Mouse (Mus musculus): ENCODE results near the gene Clec3b. TPM values are rescaled to one million over a fixed set of nuclear protein-coding genes. Genes with fewer than 3 reads are reported as not detected.

Gene Clec3b
- total and polyA plus RNA-seq, 2 experiments from 2014 or later: 3.8 to 6.9 TPM

GRCm38 (mm10) chr9:123206526-123206925 lies 55.8 kb downstream of the Clec3b start:
- no peak overlapping the region for H3K4me3 ChIP-seq (ENCODE audit: low read length)
- H3K27ac ChIP-seq: no peak overlapping the region

GRCm38 (mm10) chr9:123206948-123207347 lies 56.2 kb downstream of the Clec3b start:
- Histone ChIP-seq H3K36me3 (ENCODE audit: insufficient read depth, low read length) (no peaks in the 10 kb centered on the region), H3K27me3 (ENCODE audit: insufficient read depth, low read length) (no peaks in the 10 kb centered on the region), H3K27ac (no peak overlapping the region), H3K9ac (replicated peaks; ENCODE audit: low read length) (no peak overlapping the region), H3K4me3 (ENCODE audit: low read length) (no peak overlapping the region), H3K4me2 (ENCODE audit: low read depth, low read length) (no peak overlapping the region), H3K4me1 (ENCODE audit: insufficient read depth, low read length) (no peaks in the 10 kb centered on the region), H3K9me3 (ENCODE audit: low read length) (no peaks in the 10 kb centered on the region)
- WGBS: 92% methylated on average over 2 of the region's 2 CpGs
- DNase-seq (ENCODE audit: low spot score) (no peak), ATAC-seq (no peak)
- no peak for TF ChIP-seq CTCF (IDR thresholded peaks at IDR 0.05; ENCODE audit: low read depth)

More at GRCm38 (mm10) chr9:123206526-123206925, 55.8 kb downstream of the Clec3b start:
- 62% methylated on average over 2 of the region's 2 CpGs for WGBS
- H3K9me3 ChIP-seq (ENCODE audit: low read length): no peaks in the 10 kb centered on the region
- no peaks in the 10 kb centered on the region for H3K36me3 ChIP-seq (ENCODE audit: insufficient read depth, low read length)
- H3K4me2 ChIP-seq (ENCODE audit: low read depth, low read length): no peak overlapping the region
- no peak for TF ChIP-seq CTCF (IDR thresholded peaks at IDR 0.05; ENCODE audit: low read depth)
- H3K9ac ChIP-seq (replicated peaks; ENCODE audit: low read length): no peak overlapping the region
- DNase-seq (ENCODE audit: low spot score) (no peak), ATAC-seq (no peak)
- no peaks in the 10 kb centered on the region for H3K4me1 ChIP-seq (ENCODE audit: insufficient read depth, low read length)
- no peaks in the 10 kb centered on the region for H3K27me3 ChIP-seq (ENCODE audit: insufficient read depth, low read length)

Other genes with a start within 250 kb of the Clec3b start
- gene Zfp105, start 227.9 kb upstream of the Clec3b start, total RNA-seq (2014; rRNA removed): 3.6 and 9.2 TPM in 2 replicates
- gene Zfp105, start 227.9 kb upstream of the Clec3b start, polyA plus RNA-seq (2015; fragmentation: Nextera tagmentation; extraction: Ambion mirVana): 8.1 and 8.9 TPM in 2 replicates
- 7.9 and 13.4 TPM in 2 replicates for gene 1110059G10Rik, start 199.9 kb upstream of the Clec3b start, total RNA-seq (2014; rRNA removed)
- 35.0 and 35.7 TPM in 2 replicates for gene 1110059G10Rik, start 199.9 kb upstream of the Clec3b start, polyA plus RNA-seq (2015; fragmentation: Nextera tagmentation; extraction: Ambion mirVana)
- 26.6 and 30.0 TPM in 2 replicates for gene Kif15, start 199.9 kb upstream of the Clec3b start, total RNA-seq (2014; rRNA removed)
- 13.5 and 13.8 TPM in 2 replicates for gene Kif15, start 199.9 kb upstream of the Clec3b start, polyA plus RNA-seq (2015; fragmentation: Nextera tagmentation; extraction: Ambion mirVana)
- 18.5 and 19.9 TPM in 2 replicates for gene Tmem42, start 129.6 kb upstream of the Clec3b start, total RNA-seq (2014; rRNA removed)
- 30.6 and 31.5 TPM in 2 replicates for gene Tmem42, start 129.6 kb upstream of the Clec3b start, polyA plus RNA-seq (2015; fragmentation: Nextera tagmentation; extraction: Ambion mirVana)
- 0.10 TPM in 1 of 2 replicates, not detected in the other for gene Tgm4, start 116.2 kb upstream of the Clec3b start, total RNA-seq (2014; rRNA removed)
- gene Tgm4, start 116.2 kb upstream of the Clec3b start, polyA plus RNA-seq (2015; fragmentation: Nextera tagmentation; extraction: Ambion mirVana): 0.42 and 0.45 TPM in 2 replicates
- 82.9 and 91.6 TPM in 2 replicates for gene Zdhhc3, start 37.7 kb upstream of the Clec3b start, total RNA-seq (2014; rRNA removed)
- gene Zdhhc3, start 37.7 kb upstream of the Clec3b start, polyA plus RNA-seq (2015; fragmentation: Nextera tagmentation; extraction: Ambion mirVana): 81.8 and 83.4 TPM in 2 replicates
- gene Exosc7, start 37.7 kb upstream of the Clec3b start, total RNA-seq (2014; rRNA removed): 25.9 and 31.3 TPM in 2 replicates
- gene Exosc7, start 37.7 kb upstream of the Clec3b start, polyA plus RNA-seq (2015; fragmentation: Nextera tagmentation; extraction: Ambion mirVana): 57.5 and 64.5 TPM in 2 replicates
- gene Cdcp1, start 65.1 kb downstream of the Clec3b start, total RNA-seq (2014; rRNA removed): 0.26 and 0.29 TPM in 2 replicates
- 0.14 and 0.38 TPM in 2 replicates for gene Cdcp1, start 65.1 kb downstream of the Clec3b start, polyA plus RNA-seq (2015; fragmentation: Nextera tagmentation; extraction: Ambion mirVana)
- 153 and 182 TPM in 2 replicates for gene Tmem158, start 109.8 kb downstream of the Clec3b start, total RNA-seq (2014; rRNA removed)
- 46.1 and 51.6 TPM in 2 replicates for gene Tmem158, start 109.8 kb downstream of the Clec3b start, polyA plus RNA-seq (2015; fragmentation: Nextera tagmentation; extraction: Ambion mirVana)
- gene Lars2, start 216.0 kb downstream of the Clec3b start, total RNA-seq (2014; rRNA removed): 18.8 and 32.4 TPM in 2 replicates
- 956 and 1,072 TPM in 2 replicates for gene Lars2, start 216.0 kb downstream of the Clec3b start, polyA plus RNA-seq (2015; fragmentation: Nextera tagmentation; extraction: Ambion mirVana)

Measured in hindbrain, postnatal 0 days (tissue).